Mouse (Mus musculus) limb, embryonic 11.5 days (tissue): ENCODE results near the gene Zfp811. TPM values are rescaled to one million over a fixed set of nuclear protein-coding genes. Genes with fewer than 3 reads are reported as not detected.

Experiments used
- polyA plus RNA-seq: library from polyadenylated mRNA; unstranded; fragments of >200 nt; fragmentation: Nextera tagmentation; extraction: Ambion mirVana; gene quantifications from 2 replicates; pipeline ENCODE4 v1.2.1, GENCODE M21; 2014

The Zfp811 gene
- polyA plus RNA-seq, 1 experiment from 2014 or later: 3.8 TPM

Other genes with a start within 250 kb of the Zfp811 start
- gene Cyp4f37, start 188.6 kb downstream of the Zfp811 start, polyA plus RNA-seq: not detected in 2 replicates
- not detected in 2 replicates for gene Cyp4f40, start 151.0 kb downstream of the Zfp811 start, polyA plus RNA-seq
- gene Cyp4f15, start 124.3 kb downstream of the Zfp811 start, polyA plus RNA-seq: 0.11 and 0.48 TPM in 2 replicates
- gene Zfp871, start 21.6 kb downstream of the Zfp811 start, polyA plus RNA-seq: 46.2 and 48.2 TPM in 2 replicates
- 22.2 and 24.1 TPM in 2 replicates for gene Zfp799, start 20.3 kb upstream of the Zfp811 start, polyA plus RNA-seq
- gene Zfp870, start 81.7 kb upstream of the Zfp811 start, polyA plus RNA-seq: 8.4 and 9.8 TPM in 2 replicates
- gene Cyp4f14, start 107.4 kb upstream of the Zfp811 start, polyA plus RNA-seq: 0.09 TPM in 1 of 2 replicates, not detected in the other
- gene Cyp4f13, start 137.5 kb upstream of the Zfp811 start, polyA plus RNA-seq: 2.7 and 4.1 TPM in 2 replicates
- 14.0 and 14.5 TPM in 2 replicates for gene Zfp472, start 155.9 kb upstream of the Zfp811 start, polyA plus RNA-seq
- gene Zfp952, start 183.2 kb upstream of the Zfp811 start, polyA plus RNA-seq: 15.5 TPM in 2 replicates
- 17.0 and 19.1 TPM in 2 replicates for gene Zfp763, start 223.5 kb upstream of the Zfp811 start, polyA plus RNA-seq